Mouse (Mus musculus) adrenal gland, adult 2 months (tissue): ENCODE measurements around the gene Rdh7. TPM values are rescaled to one million over a fixed set of nuclear protein-coding genes. Genes with fewer than 3 reads are reported as not detected.
"Not testable (repeated sequence)": the region's sequence is repeated elsewhere in the genome, so short reads cannot be mapped to it uniquely, and the experiment has no call there.

Experiments used
- DNase-seq: peaks from one replicate; pipeline ENCODE4 v3.0.0; 2021
- polyA plus RNA-seq: library from polyadenylated mRNA; depleted of rRNA; stranded (reverse); fragments of >200 nt; gene quantifications from 2 replicates; pipeline ENCODE4 v1.2.3, GENCODE M21; 2012
- total RNA-seq, 2 experiments: library from RNA; stranded (reverse); gene quantifications; 2 replicates each; pipeline ENCODE4 v1.2.3; 2021

Gene Rdh7
- total and polyA plus RNA-seq, 3 experiments: 0.17 to 2.0 TPM; not detected in 1

DNA sequence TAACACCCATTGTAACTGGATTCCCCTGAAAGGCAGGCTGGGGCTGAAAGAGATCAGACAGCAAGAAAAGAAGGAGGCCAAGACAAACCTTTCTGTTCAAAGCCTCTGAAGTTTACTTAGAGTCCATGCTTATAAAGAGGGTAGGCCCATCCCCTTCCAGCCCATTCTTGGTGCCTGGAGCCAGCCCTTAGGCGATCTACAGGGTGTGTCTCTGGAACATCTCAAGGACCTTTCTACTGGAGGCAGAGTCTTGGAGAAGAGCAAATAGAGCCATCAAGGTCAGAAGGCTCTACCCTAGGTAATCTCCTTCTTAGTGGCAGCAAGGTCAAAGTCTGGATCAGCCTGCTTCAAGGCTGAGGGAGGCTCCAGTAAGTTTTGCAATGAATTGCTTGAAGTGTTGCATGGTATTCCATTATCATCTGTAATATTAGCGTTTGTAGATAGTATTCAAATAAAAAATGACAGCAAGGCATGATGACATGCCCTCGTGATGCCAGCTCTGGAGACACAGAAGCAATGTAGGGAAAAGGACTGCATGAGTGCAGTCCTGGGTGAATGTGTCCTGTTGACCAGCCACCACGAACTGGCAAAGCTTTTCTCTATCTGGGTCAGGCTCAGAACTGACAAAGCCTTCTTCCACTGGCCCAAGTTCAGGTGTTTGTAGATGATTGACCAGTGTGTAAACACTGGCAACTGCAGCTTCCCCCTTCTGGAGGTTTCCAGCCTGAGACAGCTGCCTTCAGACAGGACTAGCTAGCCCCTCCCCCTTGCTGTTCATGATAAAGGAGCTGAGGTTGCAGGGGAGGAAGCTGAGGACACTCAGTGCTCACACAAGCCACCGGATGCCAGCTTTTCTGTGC lies 4.8 kb upstream of the Rdh7 start:
- peak; percentile 8 for DNase-seq

DNA sequence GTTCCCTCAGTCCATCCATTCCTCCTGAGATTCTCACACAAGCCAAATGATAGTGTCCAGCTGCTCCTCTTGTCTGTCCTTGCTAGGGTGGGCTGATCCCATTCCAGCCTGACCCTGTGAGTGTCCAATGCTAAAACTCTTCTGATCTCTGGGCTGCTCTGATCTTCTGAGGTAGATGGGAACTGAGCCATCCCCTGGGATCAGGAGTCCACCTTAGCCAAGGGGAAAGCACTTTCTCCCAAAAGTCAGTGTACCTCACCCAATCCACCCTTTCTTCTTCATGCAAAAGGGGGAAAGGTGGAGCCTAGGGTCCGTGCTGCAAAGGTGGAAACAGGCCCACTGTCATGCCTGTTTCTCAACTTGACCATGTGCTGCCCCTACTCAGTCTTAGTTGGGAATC lies 2.9 kb upstream of the Rdh7 start:
- DNase-seq: no peak

DNA sequence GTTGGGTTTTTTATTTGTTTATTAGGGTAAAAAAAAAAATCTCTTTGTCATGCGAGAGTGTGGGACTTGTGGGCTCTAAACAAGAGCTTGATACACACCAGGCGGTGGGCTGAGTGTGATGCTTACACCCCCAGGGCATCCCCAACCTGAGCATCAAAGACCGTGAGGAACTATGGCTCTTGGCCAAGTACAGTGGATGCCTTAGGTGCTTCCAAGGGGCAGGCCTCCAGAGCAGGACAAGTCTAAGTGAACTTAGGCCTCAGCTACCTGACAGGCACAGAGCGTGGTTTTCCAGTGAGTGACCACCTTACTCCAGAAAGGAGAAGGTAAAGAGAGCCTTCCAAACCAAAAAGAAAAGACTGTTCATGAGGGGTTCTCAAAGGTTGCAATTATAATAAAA lies 1.6 kb downstream of the Rdh7 start:
- no peak for DNase-seq

DNA sequence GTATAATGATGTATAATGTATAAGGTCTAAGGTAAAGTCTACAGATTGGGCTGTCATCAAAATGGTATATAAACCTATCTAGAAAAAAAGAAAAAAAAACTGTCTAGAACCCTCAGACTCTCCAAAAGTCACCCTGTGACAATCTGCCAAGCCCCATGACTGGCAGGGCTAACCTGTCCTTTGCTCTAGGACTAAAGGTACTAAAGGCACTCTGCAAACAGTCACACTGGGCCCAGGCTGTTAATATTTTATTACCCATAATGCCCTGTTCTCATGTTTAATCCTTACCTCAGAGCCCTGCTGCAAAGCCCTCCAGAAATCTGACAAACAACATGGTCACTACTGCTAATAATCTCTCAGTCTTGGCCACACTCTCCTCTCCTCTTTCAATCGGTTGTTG lies 2.1 kb downstream of the Rdh7 start:
- DNase-seq: no peak

DNA sequence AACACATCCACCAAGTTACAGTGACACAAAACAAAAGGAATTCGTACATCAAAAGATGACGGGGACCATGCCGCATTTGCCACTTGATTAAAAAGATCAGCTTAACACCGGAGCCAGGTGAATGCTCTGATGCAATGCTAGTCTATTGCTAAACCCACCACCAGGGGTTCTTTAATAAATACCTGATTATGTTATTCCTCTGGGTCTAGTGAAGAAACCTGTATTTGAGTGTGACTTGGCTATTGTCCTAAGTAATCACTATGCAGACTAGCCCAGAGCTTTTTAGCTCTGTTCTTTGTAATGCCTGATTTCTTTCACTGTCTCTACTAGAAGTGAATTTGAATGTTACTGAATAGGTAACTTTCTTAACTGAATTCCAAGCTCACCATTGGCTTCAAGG lies 7.6 kb downstream of the Rdh7 start:
- no peak for DNase-seq

DNA sequence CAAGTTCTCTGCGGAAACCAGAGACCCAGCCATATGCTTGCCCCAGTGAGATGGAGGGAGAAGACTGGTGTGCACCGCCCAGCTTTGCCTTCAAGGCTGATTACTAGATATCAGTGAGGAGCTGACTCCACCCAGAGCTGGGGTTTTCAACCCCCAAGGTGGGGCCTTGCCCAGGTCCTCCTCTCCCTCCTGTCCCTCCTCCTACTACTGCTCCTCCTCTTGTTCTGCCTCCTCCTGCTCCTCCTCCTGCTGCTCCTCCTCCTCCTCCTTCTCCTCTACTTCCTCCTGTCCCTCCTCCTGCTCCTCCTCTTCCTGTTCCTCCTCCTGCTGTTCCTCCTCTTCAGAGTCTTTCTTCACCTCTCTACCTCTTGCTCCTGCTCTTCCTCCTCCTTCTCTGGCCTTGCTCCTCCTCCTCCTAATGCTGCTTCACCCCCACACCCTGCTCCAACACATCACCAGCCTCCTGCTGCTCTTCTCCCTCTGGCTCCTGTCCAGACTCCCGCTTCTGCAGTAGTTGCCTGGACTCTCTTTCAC lies 9.4 kb downstream of the Rdh7 start:
- DNase-seq: no peak

DNA sequence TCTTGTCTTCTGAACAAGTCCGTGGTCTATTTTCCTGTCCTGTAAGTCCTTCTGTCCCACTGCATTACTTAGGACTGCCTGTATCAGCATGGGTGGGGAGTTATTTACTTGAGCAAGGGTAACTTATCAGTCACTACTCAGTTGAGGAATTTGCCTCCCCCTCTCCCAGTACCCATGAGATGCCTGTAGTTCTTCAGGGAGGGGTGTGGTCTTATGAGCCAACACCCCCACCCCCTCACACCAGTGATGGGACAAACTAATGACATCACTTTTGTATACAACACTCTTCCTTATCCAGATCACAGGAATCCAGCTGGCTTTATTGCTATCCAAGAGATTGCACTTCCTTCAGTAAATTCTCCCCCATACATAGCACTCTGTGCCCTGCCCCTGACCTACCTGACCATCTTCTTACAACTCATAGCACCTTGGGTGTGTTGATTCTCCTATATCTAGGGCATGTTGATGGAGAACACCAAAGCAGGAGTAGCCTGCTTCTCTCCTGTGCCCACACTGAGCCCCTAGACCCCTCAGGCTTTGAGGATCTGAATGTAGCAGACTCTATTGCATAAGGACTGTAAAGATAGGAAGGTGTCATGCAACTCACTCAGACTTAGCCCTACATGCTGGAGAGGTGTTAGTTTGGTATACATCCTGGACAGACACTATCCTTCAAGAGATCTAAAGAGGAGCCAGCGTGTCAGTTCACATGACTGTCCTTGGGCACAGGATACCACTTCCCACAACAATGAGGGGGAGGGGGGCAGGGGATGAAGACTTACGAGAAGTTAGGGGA lies 10.2 kb downstream of the Rdh7 start:
- no peak for DNase-seq

DNA sequence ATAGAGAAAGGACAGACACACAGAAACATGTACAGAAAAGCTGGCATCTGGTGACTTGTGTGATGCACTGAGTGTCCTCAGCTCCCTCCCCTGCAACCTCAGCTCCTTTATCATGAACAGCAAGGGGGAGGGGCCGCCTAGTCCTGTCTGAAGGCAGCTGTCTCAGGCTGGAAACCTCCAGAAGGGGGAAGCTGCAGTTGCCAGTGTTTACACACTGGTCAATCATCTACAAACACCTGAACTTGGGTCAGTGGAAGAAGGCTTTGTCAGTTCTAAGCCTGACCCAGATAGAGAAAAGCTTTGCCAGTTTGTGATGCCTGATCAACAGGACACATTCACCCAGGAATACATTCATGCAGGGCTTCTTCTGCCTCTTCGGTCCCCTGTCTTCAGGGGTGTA lies 10.9 kb downstream of the Rdh7 start:
- no peak for DNase-seq

DNA sequence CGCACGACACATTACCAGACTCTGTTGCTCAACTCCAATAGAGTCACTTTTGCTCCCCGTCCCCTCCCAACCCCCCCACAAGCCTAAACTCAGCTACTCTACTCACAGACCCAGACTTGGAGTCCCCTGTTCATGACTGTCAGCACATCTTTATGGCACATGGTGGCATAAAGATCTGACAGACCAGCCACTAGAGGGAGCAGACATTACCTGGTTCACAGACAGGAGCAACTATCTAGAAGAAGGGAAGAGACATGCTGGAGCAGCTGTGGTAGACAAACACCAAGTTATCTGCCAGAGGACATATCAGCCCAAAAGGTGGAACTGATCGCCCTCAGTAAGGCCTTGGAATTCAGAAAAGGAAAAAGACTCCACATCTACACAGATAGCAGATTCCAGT lies 16.1 kb downstream of the Rdh7 start:
- peak; percentile 39 for DNase-seq

DNA sequence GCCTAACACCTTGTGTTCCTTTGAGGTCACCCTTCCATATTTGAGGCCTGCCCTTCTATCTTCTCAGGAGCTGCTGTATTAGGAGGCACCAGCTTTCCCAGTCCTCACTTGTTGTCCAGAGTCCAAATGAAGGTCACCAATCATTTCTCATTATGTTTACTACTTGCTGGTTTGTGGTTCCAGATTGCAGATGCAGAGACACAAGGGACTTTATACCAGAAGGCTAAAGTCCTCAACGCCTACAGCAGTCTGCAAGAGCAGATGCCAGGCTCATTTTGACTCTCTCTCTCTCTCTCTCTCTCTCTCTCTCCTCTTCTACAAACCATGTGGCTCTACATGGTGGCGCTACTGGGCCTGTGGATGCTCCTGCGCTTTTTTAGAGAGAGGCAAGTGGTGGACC lies 22.4 kb downstream of the Rdh7 start, which contains the start of gene Rdh16f2:
Gene Rdh16f2 (plus strand): TSS at position 243 of the 400 bp plus-strand sequence.
- no peak for DNase-seq

DNA sequence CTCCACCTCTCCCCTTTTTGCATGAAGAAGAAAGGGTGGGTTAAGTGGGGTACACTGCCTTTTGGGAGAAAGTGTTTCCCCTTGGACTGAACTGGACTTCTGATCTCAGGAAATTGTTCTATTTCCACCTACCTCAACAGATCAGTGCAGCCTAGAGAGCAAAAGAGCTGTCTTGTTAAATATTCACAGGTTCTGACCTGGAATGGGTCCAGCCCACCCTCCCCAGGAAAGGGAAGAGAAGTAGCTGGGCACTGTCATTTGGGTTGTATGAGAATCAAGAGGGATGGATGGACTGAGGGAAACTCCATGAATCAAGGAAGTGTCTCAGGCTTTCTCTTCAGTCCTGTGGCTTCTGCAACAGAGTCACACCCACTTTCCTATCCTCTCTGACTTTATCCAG lies 23.7 kb downstream of the Rdh7 start:
- DNase-seq: no peak

DNA sequence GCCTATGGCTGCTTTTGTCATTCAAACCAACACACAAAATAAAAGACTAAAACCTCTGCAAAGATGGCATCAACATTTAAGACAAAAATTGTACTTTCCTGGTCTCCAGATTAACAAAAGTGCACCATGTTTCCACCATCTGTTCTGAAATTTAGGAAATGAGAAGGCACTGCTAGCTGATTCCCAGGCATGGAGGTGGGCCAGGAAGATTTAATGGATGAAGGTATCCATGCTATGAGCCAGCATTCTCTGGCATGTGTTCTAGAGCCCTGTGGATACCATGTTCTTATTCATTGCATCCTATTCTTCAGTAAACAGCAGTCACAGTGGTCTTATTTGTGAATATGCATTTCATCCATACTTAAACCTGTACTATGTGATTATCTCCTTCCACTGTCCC lies 32.2 kb downstream of the Rdh7 start:
- no peak for DNase-seq

DNA sequence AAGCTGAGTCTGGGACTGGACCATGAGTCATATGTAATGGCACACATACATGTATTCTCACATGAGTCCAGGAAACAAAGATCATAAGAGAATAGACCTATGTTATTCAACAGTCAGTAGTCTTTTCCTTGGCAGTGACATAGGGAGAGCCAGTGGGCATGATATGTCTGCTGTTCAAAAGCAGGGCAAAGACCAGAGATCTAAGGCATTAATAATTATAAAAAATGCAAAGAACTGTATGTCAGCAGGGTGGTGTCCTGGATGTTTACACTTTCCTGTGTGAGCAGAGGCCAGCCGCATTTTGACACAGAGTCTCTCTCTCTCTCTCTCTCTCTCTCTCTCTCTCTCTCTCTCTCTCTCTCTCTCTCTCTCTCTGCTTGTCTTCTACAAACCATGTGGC lies 39.0 kb downstream of the Rdh7 start, which contains the start of gene Rdh19:
Gene Rdh19 (plus strand): TSS at position 301 of the 400 bp plus-strand sequence.
- no peak for DNase-seq

DNA sequence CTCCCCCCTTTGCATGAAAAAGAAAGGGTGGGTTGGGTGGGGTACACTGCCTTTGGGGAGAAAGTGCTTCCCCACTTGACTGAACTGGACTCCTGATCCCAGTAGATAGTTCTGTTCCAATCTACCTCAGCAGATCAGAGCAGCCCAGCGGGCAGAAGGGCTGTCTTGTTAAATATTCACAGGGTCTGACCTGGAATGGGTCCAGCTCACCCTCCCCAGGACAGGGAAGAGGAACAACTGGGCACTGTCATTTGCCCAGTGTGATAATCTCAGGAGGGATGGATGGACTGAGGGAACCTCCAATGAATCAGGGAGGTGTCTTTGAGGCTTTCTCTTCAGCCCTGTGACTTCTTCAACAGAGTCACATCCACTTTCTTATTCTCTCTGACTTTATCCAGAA lies 40.5 kb downstream of the Rdh7 start:
- DNase-seq: no peak

DNA sequence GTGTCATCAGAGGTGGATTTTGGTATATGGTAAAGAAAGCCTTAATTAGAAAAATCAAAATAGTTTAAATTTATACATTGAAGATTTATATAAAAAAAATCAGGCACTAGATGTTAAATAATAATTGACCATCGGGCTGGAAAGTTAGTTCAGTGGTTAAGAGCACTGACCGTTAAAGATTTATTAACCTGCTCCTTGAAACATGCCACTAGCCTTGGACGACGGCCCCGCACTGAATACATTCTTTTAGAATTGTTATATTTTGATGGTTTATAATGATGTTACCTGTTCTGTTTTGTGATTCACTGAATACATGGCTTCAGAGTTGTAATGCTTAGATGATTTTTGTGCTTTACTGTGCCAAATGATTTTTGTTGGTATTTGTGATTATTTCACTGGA lies 42.7 kb downstream of the Rdh7 start:
- not testable (repeated sequence) for DNase-seq

DNA sequence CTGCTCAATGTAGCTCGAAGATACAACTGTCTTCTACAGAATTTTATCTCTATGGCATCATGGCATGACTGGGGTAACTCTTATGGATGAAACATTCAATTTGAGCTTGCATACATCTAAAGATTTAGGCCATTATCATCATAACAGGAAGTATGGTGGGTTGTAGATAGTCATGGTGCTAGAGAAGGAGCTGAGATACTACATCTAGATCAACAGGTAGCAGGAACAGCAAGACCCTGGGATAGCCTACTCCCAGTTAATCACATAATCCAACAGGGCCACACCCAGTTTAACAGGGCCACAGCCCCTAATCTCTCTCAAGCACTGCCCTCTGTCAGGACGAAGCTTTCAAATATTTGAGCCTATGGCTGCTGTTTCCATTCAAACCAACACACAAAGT lies 47.8 kb downstream of the Rdh7 start:
- no peak for DNase-seq

DNA sequence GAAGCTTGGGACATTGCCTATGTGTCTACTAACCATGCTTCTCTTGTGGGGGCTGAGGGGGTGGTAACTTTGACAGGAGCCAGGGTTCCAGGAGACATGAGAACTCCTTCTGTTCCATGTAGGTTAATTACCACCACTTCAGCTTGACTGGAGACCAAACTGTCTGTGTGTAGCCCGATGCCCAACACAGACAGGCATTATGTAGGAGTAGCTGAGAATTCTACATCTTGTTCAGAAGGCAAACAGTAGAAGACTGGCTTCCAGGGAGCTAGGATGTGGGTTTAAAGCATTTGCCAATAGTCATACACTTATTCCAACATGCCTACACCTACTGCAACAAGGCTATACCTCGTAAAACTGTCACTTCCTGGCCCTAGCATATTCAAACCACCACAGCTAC lies 50.1 kb downstream of the Rdh7 start:
- no peak for DNase-seq

DNA sequence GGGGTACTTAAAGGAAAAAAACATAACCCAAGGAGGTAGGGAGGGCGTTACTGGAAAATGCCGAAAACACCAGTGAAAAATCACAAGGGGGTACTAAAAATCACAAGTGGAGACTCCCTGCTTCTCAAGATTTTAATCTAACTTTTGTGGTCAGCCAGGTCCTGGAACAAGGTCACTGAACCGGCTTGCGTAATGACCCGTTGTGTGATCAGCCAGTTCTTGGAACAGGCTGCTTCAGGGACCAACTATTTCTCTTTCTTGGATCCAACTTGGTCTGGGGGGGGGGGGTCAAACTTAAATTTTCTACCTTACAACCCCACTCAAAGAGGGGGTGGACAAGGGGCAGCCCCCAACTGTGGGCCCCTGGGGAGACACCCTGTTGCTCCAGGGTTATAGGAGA lies 50.8 kb downstream of the Rdh7 start:
- peak; percentile 52 for DNase-seq

DNA sequence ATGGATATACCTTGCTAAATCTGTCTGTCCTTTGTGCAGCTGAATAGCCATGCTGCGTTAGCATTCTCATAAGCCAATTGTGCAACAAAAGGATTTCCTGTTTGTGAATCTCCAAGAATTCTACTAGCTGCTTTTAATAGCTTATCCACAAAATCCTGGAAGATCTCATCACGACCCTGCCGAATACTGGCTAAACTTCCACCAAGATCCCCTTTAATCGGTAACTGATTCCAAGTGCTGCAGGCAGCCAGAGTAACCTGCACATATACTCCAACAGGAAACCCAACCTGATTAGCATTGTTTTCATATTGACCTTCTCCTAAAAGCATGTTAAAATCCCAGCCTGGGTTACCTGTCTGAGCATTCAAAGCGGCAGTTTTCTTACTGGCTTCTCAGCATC lies 53.3 kb downstream of the Rdh7 start:
- DNase-seq: no peak

DNA sequence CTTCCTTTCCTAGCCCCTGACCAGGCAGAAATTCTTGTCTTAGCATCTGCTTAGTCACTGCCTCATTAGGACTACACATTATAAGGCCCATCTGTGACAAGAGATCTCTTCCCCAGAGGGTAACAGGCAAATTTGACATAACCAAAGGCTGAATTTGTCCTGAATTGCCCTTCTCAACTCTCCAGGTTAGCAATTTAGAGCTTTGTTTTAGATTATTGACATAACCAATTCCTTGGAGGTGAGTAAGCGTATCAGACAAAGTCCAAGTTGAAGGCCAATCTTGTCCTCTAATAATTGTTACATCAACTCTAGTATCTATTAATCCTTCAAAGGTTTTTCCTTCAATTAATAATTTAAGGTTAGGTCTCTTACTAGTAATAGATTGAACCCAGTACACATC lies 54.4 kb downstream of the Rdh7 start:
- not testable (repeated sequence) for DNase-seq
